Mouse (Mus musculus) liver, embryonic 14.5 days (tissue): ENCODE measurements at regions not wholly inside any gene's neighbourhood (a gene's known extent, or its start where the extent isn't known, plus 50 kb on each side); places are given as distances from the start of the nearest gene placed in this dataset.

Experiments used
- ATAC-seq: fragments of 200-750 bp; cut with Nextera tagmentation; 2 replicates; pipeline ENCODE4 v1.8.0; 2017; ENCODE audit warnings: moderate number of reproducible peaks, mild to moderate bottlenecking, moderate library complexity; ENCODE audit not compliant: insufficient read depth
- DNase-seq, 3 experiments: peaks; one replicate each; pipeline ENCODE4 v3.0.0-alpha.2; 2012 to 2013; ENCODE audit warnings: low read depth in 3 of 3, low spot score in 3 of 3
- H3K27ac ChIP-seq: fragments of 300-500 bp; sonication (generic); 2 replicates; pipeline ENCODE4 v1.5.1; 2014; ENCODE audit warnings: moderate library complexity, mild to moderate bottlenecking, control low read depth, inconsistent platforms
- H3K27me3 ChIP-seq: fragments of 300-500 bp; sonication (generic); 2 replicates; pipeline ENCODE4 v1.6.1; 2014; ENCODE audit warnings: mild to moderate bottlenecking, low read length, moderate library complexity; ENCODE audit not compliant: control insufficient read depth, insufficient read depth
- H3K36me3 ChIP-seq: fragments of 300-500 bp; sonication (generic); replicated peaks from 2 replicates; pipeline ENCODE4 v1.6.1; 2014; ENCODE audit warnings: low read depth; ENCODE audit not compliant: control insufficient read depth, insufficient read depth
- H3K4me1 ChIP-seq, 2 experiments: fragments of 200-500 bp in 1 of 2; fragments of 300-500 bp in 1 of 2; sonication (generic) in 1 of 2; replicated peaks; 2 replicates each; pipeline ENCODE4 v1.6.1; 2012 to 2014; ENCODE audit warnings: antibody characterized with exemption in 1 of 2, inconsistent platforms in 1 of 2, low read length in 1 of 2; ENCODE audit not compliant: control insufficient read depth in 2 of 2, insufficient read depth in 2 of 2
- H3K4me2 ChIP-seq: fragments of 300-500 bp; sonication (generic); 2 replicates; pipeline ENCODE4 v1.6.1; 2014; ENCODE audit warnings: low read depth, mild to moderate bottlenecking, control low read depth, moderate library complexity
- H3K4me3 ChIP-seq, 2 experiments: fragments of 200-500 bp in 1 of 2; fragments of 300-500 bp in 1 of 2; sonication (generic) in 1 of 2; 2 replicates each; pipeline ENCODE4 v1.5.1; 2012 to 2014; ENCODE audit warnings: low read depth in 2 of 2, low read length in 2 of 2, mild to moderate bottlenecking in 2 of 2, control low read depth in 1 of 2, inconsistent platforms in 1 of 2, moderate library complexity in 1 of 2; ENCODE audit not compliant: insufficient read depth in 1 of 2
- H3K9ac ChIP-seq: fragments of 300-500 bp; sonication (generic); replicated peaks from 2 replicates; pipeline ENCODE4 v1.6.1; 2014; ENCODE audit warnings: mild to moderate bottlenecking, control low read depth, moderate library complexity
- H3K9me3 ChIP-seq: fragments of 300-500 bp; sonication (generic); 2 replicates; pipeline ENCODE4 v1.6.1; 2016; ENCODE audit warnings: low read length, mixed read lengths; ENCODE audit not compliant: control insufficient read depth
- CTCF ChIP-seq: IDR thresholded peaks from 2 replicates; pipeline ENCODE4 v1.5.1; 2016; ENCODE audit warnings: antibody characterized with exemption, low read depth, control low read depth
- EP300 ChIP-seq: IDR thresholded peaks from 2 replicates; pipeline ENCODE4 v1.6.1; 2016; ENCODE audit warnings: antibody characterized with exemption, low read depth
- WGBS: fragments of 180-500 bp; shearing (Covaris S2); extraction: QIAGEN DNeasy Blood & Tissue Kit; methylation state at CpG from one replicate; pipeline ENCODE4 v1.1.7; 2014; ENCODE audit not compliant: insufficient replicate concordance; 5-methylcytosine and 5-hydroxymethylcytosine counted together

DNA sequence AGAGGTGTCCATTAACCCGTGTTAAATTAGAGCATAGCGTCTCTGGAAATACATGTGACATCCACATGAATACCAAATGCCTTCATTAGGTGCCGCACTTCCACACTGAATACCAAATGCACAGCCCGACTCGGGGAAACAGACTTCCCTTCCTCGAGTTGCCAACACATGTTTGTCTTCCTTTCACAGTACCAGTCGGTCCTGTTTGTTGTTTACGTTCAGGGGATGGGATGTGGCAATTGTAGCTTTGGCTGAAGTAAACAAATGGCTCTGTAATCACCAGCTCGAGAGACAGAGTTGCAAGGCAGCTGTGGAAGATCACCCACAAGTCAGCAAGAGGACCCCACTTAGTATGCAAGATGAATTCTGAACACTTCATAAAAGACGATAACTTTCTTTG lies 598.3 kb downstream of the Dhx35 start:
- DNase-seq (no peak), ATAC-seq (no peak)
- no peak overlapping the region for H3K4me3 ChIP-seq
- H3K4me1 ChIP-seq, result no peaks in the 10 kb centered on the region
- H3K27me3 ChIP-seq, result no peaks in the 10 kb centered on the region
- no peak overlapping the region for H3K27ac ChIP-seq
- TF ChIP-seq CTCF (no peak), EP300 (no peak)
- H3K9me3 ChIP-seq, result no peaks in the 10 kb centered on the region
- no peaks in the 10 kb centered on the region for H3K36me3 ChIP-seq
- H3K4me2 ChIP-seq, result no peak overlapping the region
- H3K9ac ChIP-seq, result no peak overlapping the region
- WGBS, result 37% methylated on average over 10 of the region's 10 CpGs

DNA sequence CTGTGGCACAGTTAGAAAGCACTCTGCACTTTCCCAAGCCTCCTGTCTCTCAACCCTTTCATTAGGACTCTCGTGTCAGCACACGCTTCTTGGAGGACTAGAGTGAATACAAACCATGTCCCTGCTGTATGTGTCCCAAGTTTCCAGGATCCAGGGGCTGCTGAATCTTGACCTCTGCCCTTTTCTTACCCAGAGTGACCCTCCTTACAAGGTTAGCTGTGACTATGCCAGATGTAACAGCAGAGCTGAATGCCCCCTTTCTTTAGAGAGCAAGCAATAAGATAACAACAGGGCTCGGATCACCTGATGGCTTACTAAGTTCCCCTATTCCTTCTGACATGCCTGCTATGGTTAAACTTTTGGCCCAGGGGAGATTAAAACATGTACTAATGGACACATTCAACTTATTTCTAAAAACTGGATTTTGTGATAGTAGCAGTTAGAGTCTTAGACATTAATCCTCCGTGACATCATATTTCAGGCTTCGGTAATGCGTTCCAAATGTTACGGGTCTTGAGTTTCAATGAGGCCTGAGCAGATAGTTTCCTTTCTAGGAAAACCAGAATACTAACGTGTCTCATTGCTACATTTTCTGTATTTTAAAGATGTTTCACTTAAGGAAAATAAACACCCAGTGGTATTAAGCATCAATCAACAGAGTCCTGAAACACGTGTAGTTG lies 607.0 kb downstream of the Dhx35 start:
- TF ChIP-seq CTCF (no peak), EP300 (no peak)
- 62% methylated on average over 9 of the region's 9 CpGs for WGBS
- ATAC-seq, result no peak

DNA sequence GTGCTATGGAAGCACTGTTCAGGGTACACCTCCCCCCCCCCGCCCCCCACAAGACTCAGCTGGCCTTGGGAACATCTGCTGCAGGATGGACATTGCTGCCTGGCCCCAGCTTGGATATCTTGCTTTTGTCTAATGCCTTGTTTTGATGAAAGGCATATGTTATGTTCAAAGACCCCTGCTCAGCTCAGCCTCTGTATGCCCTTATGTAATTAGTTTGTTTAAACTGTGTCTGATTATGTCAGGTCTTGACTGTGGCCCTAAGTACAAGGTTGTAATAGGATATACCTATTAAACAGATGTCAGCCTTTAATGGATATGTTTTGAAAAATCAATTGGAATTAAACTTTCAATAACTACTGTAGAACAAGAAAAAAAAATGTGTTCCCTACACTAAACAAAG lies 610.3 kb downstream of the Dhx35 start:
- Histone ChIP-seq H3K4me2 (no peak overlapping the region), H3K9me3 (no peaks in the 10 kb centered on the region), H3K4me3 (no peak overlapping the region), H3K9ac (no peak overlapping the region), H3K4me1 (no peaks in the 10 kb centered on the region), H3K36me3 (no peaks in the 10 kb centered on the region), H3K27ac (no peak overlapping the region), H3K27me3 (no peaks in the 10 kb centered on the region)
- no peak for DNase-seq
- TF ChIP-seq EP300 (no peak), CTCF (no peak)
- ATAC-seq, result no peak
- 40% methylated on average over 1 of the region's 1 CpGs for WGBS

More for the DNA sequence above, 607.0 kb downstream of the Dhx35 start:
- Histone ChIP-seq H3K36me3 (no peaks in the 10 kb centered on the region), H3K9me3 (no peaks in the 10 kb centered on the region), H3K9ac (no peak overlapping the region), H3K27me3 (no peaks in the 10 kb centered on the region), H3K4me2 (no peak overlapping the region), H3K4me3 (no peak overlapping the region), H3K4me1 (no peaks in the 10 kb centered on the region), H3K27ac (no peak overlapping the region)
- DNase-seq, result no peak

DNA sequence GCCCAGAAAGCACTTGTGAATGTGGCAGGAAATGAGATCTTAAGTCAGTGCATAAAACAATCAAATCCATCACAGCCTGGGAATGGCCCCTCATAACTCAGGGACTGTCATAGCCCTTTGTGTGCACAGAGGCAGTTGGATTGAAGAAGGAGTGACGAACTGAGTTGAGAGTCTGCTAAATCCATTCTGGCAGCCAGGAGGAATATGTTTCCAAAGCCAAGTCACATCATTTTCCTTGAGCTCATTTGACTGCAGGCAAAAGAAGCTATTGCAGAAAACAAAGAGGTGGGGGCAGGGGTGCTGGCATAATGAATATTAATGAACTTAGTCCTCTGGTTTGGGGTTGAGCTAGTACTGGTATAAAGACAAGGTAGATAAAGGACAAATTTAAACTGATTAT lies 620.0 kb downstream of the Dhx35 start:
- Histone ChIP-seq H3K36me3 (no peaks in the 10 kb centered on the region), H3K4me3 (no peak overlapping the region), H3K9ac (no peak overlapping the region), H3K27me3 (no peaks in the 10 kb centered on the region), H3K27ac (no peak overlapping the region), H3K4me1 (no peaks in the 10 kb centered on the region), H3K9me3 (no peaks in the 10 kb centered on the region), H3K4me2 (no peak overlapping the region)
- 35% methylated on average over 1 of the region's 1 CpGs for WGBS
- no peak for TF ChIP-seq CTCF
- TF ChIP-seq EP300, result no peak
- DNase-seq (no peak), ATAC-seq (no peak)

DNA sequence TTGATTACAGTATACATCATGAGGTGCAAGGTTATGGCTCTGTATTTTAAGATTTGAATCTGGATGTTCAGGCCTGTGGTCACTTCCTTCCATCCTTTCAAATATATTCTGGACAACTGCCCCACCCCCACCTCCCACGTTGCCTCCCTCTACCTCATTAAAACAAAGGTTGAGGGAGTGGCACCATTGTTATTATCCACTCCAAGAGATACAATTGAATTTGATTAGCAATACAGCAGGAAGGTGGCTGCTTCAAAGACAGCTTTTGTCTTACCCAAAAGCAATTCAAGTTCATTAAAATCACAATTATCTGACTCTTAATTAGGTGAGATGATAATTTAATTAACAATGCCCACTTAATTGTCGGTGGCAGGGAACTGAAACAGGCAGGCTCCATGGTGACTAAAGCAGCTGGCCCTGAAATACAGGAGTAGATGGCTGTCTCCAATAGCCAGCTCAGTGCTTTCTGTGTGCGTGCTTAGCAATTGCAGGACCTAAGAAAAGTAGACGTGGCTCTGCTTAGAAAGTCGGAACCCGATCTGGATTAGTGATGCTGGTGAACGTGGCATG lies 623.8 kb downstream of the Dhx35 start:
- ATAC-seq (no peak), DNase-seq (no peak)
- H3K4me2 ChIP-seq, result no peak overlapping the region
- no peak for TF ChIP-seq CTCF
- no peak for TF ChIP-seq EP300
- no peaks in the 10 kb centered on the region for H3K4me1 ChIP-seq
- no peak overlapping the region for H3K27ac ChIP-seq
- H3K36me3 ChIP-seq, result no peaks in the 10 kb centered on the region
- no peaks in the 10 kb centered on the region for H3K27me3 ChIP-seq
- no peak overlapping the region for H3K4me3 ChIP-seq
- no peaks in the 10 kb centered on the region for H3K9me3 ChIP-seq
- WGBS, result 54% methylated on average over 7 of the region's 7 CpGs
- H3K9ac ChIP-seq, result no peak overlapping the region
